Mouse (Mus musculus) olfactory bulb, adult 2 months (tissue): ENCODE data around the gene Tnip1.

Source experiments
- CTCF ChIP-seq: fragments of 200-500 bp; IDR thresholded peaks from 2 replicates; pipeline ENCODE4 v1.5.1; 2012; ENCODE audit warnings: low read depth, mild to moderate bottlenecking, low read length, moderate library complexity; ENCODE audit not compliant: insufficient read depth
- POLR2A ChIP-seq: fragments of 200-500 bp; IDR thresholded peaks from 2 replicates; pipeline ENCODE4 v1.6.1; 2012; ENCODE audit warnings: mild to moderate bottlenecking, low read depth, low read length, moderate library complexity; ENCODE audit not compliant: insufficient read depth

DNA sequence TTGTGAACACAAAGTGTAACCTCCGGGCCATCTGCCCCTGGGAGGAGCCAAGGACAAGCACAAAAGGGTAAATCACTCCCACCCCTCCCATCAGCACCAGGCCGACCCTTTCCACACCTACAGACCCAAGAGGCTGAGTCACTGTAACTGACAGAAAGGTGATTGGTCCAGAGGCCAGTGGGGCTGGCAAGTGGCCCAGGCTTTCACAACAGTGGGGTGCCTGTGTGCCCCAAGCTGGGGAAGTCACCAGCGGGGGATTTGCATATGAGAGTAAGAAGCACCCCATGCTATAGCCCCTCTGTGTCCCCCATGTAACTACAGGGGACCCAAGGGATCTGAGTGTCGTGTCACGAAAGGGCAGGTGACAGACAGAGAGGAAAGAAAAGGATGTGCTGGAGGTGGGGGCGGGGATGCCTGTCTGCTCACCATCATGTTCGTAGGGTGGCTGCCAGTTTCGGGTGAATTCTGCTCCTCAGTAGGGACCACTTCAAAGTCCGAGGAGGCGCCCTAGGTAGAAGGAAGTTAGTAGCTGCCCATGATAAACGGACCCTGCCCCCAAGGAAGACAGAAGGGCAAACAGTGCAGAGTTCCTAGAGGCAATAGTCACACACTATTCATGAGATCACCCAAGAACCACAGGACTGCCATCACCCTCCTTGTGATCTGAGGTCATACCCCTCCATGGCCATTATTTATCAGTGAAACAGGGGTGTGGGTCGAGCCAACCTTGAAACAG is 26.5 kb downstream of the Tnip1 start:
- TF ChIP-seq CTCF (no peak), POLR2A (no peak)
